In the genomic region with DNA sequence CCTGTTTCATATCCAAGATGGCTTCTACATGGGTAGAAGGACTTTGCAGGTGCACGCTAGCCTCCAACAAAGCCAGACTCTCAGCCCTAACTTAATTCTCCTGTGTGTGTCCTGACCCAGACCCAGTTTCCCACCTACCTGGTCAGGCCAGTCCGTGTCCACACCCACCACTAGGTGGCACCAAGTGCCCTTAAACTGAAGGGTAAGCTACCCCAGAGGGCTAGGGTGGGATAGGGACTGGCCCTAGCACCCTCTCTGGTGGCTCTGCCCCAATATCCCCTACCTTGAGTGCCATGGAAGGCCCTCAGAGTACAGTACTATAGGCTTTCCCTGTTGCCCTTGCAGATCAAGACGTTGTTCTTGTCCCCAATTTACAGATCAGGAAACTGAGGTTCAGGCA, we compare ENCODE assay signal across 7 mouse cellular contexts.
DNase-seq lines count a peak whose midpoint lies in the region; ATAC-seq and TF ChIP-seq lines count a peak whose summit lies in the region.

No protein-coding gene starts in this region.

- no peak overlapping the region for H3K4me2 ChIP-seq in limb, embryonic 11.5 days (ENCODE audit: low read depth, severe bottlenecking)
- H3K4me2 ChIP-seq in liver, postnatal 0 days (ENCODE audit: low read depth, low read length): no peak overlapping the region

- no peak for ATAC-seq in limb, embryonic 11.5 days (ENCODE audit: insufficient number of reproducible peaks, low FRiP score, low TSS enrichment, low read depth)
- ATAC-seq in liver, postnatal 0 days: no peak

- intact Hi-C loops in heart, postnatal 36 days (cut with DNase I): loop anchor here (2.0 kb wide), 1 partner anchor 372 kb away; no protein-coding TSS in a partner anchor

- H3K9ac ChIP-seq in limb, embryonic 11.5 days (ENCODE audit: low read length): no peak overlapping the region
- H3K9ac ChIP-seq in liver, postnatal 0 days (replicated peaks): no peak overlapping the region

- H3K9me3 ChIP-seq in limb, embryonic 11.5 days (ENCODE audit: control insufficient read depth, low read length): no peaks in the 10 kb centered on the region
- H3K9me3 ChIP-seq in limb, embryonic 10.5 days (replicated peaks): no peaks in the 10 kb centered on the region
- no peaks in the 10 kb centered on the region for H3K9me3 ChIP-seq in liver, postnatal 0 days (ENCODE audit: low read length)

- TF ChIP-seq EP300 in liver, postnatal 0 days (IDR thresholded peaks at IDR 0.05; ENCODE audit: low read depth): no peak

- H3K27ac ChIP-seq in limb, embryonic 11.5 days (replicated peaks; ENCODE audit: low read depth, low read length): no peak overlapping the region
- no peak overlapping the region for H3K27ac ChIP-seq in limb, embryonic 10.5 days
- H3K27ac ChIP-seq in liver, postnatal 0 days (ENCODE audit: low read depth): no peak overlapping the region

- WGBS in limb, embryonic 11.5 days: 47% methylated on average over 3 of the region's 3 CpGs
- WGBS in limb, embryonic 10.5 days: 43% methylated on average over 3 of the region's 3 CpGs
- 40% methylated on average over 3 of the region's 3 CpGs for WGBS in liver, postnatal 0 days (ENCODE audit: insufficient replicate concordance)

- no peaks in the 10 kb centered on the region for H3K27me3 ChIP-seq in limb, embryonic 11.5 days (ENCODE audit: control insufficient read depth, insufficient read depth, low read length)
- H3K27me3 ChIP-seq in limb, embryonic 10.5 days (ENCODE audit: low read depth, poor library complexity, severe bottlenecking): 0 out of 2 replicates have a peak, but pooled peaks cover 13% of the 10 kb centered on the region
- H3K27me3 ChIP-seq in liver, postnatal 0 days (ENCODE audit: insufficient read depth, low read length): 0 out of 2 replicates have a peak, but pooled peaks cover 3% of the 10 kb centered on the region

- TF ChIP-seq CTCF in liver, postnatal 0 days (IDR thresholded peaks at IDR 0.05; ENCODE audit: low read depth): peak; percentile 72

- no peaks in the 10 kb centered on the region; the same call in 1 of the 2 replicates for H3K4me1 ChIP-seq in limb, embryonic 11.5 days (ENCODE audit: control insufficient read depth, insufficient read depth, low read length)
- H3K4me1 ChIP-seq in limb, embryonic 10.5 days: peaks cover 46% of the 10 kb centered on the region
- no peaks in the 10 kb centered on the region for H3K4me1 ChIP-seq in liver, postnatal 0 days (ENCODE audit: insufficient read depth)

- H3K4me3 ChIP-seq in limb, embryonic 11.5 days (ENCODE audit: low read depth, low read length): no peak overlapping the region
- H3K4me3 ChIP-seq in limb, embryonic 10.5 days: no peak overlapping the region
- no peak overlapping the region for H3K4me3 ChIP-seq in liver, postnatal 0 days (ENCODE audit: low read depth, low read length)

- DNase-seq in limb, embryonic 11.5 days (ENCODE audit: low spot score): peak; percentile 64
- no peak for DNase-seq in limb, embryonic 10.5 days (ENCODE audit: low spot score)
- peak; percentile 52 for DNase-seq in Muller cell, postnatal 12 days (ENCODE audit: inconsistent ontology term)
- peak; percentile 17 for DNase-seq in c-Kit-positive CD71-positive TER-119-positive erythroid progenitor cells, embryonic 14.5 days (ENCODE audit: low spot score)
- peak; percentile 30 to 54 for DNase-seq in heart, postnatal 36 days
- peak; percentile 48 for DNase-seq in liver, postnatal 0 days
- DNase-seq in right cerebral cortex, postnatal 14 days: peak; percentile 35

- H3K36me3 ChIP-seq in limb, embryonic 11.5 days (ENCODE audit: control insufficient read depth, insufficient read depth, low read length): no peaks in the 10 kb centered on the region
- no peaks in the 10 kb centered on the region for H3K36me3 ChIP-seq in limb, embryonic 10.5 days
- no peaks in the 10 kb centered on the region for H3K36me3 ChIP-seq in liver, postnatal 0 days (replicated peaks; ENCODE audit: insufficient read depth, low read length)
